Mouse (Mus musculus) frontal cortex, postnatal 25 days (tissue): Measurements from ENCODE around the gene Chchd6.

Source experiments
- DNase-seq, 2 experiments: peaks; one replicate each; pipeline ENCODE4 v3.0.0; 2022; ENCODE audit warnings: low spot score in 2 of 2

Gene Chchd6

DNA sequence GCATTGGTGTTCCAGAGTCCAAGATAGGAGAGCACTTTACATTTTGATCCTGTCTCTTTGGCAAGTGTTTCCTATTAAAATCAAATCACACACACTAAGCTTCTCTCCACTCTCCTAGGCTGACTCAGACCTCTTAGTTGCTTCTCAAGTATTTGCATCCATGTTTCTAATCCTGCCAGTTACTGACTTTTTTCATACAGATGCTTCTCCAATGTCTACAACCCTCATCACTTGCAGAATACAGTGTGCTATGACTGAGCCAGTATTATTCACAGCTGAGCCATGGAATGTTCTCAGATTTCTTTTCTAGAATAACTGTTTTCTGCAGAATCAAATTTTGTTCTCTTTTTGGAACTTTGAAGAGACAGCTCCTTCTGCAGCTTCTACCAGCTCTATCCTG is 85.3 kb downstream of the Chchd6 start:
- DNase-seq: no peak

DNA sequence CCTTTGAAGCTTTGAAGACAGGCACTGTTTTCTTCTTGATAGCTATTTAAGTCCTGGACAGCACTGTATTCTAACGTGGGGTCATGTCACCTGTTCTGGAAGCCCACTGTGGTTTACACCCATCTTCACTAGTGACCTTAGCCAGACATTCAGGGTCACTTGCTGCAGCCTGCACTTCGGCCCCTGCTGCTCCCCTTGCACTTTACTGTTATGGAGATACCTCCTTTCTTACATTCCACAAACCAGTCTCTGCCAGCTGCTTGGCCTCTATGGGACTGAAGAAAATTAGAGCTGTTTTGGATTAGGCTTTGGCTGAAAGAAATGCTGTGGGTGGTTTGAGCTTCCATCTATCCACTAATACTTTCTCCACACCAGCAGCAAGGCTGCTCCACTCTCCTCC is 86.7 kb downstream of the Chchd6 start:
- no peak for DNase-seq

DNA sequence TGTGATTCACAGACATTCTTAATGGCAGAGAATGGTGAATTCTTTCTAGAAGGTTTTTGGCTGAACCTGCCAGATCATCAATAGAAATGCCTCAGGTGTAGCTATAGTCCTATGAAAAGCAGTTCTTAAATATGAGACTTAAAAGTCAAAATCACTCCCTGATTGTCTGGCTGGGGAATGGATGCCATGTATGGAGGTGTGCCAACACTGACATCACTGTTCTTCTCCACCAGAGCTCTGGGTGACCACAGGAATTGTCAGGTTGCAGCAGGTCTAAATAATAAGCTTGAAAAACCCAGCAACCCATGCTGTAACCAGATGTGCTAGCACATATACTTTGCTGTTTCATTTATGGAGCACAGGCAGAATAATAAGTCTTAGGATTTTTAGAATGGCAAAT is 87.2 kb downstream of the Chchd6 start:
- DNase-seq: no peak

DNA sequence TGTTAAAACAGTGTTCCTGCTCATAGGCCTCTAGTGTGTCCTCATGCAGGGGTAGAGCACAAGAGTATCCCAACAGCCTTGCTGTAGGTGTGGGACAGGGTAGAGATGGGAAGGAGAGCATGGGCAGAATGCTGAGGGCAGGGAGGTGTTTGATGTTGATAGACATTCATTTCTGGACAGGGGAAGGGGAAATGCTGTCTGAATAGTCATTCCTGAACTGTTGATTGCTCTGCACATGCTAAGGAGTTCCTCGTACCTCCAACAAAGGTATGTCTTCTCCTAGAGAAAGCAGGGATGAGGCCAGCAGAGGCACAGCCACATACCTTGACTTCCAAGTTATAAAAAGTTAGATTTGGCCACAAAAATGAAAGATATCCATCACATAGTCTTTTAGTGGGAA is 95.5 kb downstream of the Chchd6 start:
- no peak for DNase-seq

DNA sequence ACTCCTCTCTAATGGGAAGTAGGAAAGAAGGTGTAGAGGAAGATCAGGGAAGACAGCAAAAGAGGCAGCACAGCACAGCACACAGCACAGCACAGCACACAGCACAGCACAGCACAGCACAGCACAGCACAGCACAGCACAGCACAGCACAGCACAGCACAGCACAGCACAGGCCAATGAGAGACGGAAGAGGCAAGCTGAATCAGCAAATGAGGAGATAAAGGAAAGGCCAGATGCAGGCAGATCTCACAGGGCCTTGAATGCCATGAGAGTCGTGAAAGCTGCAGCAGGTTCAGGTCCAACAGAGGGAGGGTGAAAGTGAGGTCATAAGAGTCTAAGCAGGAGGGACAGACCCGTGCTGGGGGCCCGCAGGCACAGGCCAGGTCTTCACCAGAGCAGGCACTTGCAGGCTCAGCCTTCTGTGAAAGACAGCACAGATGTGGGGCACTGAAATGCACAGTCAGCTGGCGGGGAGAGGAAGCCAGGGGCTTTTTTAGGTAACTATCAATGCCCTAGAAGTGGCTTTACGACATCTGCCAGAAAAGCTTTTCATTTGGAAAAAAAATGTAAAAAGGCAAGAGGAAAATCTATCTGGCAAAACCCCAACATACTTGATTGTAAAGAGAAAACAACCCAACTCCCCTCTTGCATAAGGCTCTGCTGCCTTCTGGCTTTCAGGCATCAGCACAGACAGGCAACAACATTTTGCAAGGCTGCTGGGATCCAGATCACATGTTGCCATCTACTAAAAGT is 96.5 kb downstream of the Chchd6 start:
- no peak for DNase-seq

DNA sequence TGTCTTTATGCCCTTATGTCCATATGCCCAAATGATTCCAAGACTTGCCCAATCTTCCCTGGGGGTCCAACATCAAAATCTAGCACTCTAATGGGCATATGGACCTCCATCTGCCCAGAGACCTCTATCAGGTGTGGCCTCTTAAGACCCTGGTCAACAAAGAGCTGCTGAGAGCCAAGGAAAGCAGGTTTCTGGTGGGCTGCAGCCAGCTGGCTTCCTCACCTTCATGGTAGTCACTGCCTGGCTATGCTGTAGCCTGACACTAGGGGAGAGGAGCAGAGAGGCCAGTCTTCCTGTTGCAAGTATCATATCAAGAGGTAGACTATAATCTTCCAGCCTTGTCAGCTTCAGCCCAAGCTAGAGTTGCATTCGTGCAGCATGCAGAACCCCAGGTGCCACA is 98.5 kb downstream of the Chchd6 start:
- DNase-seq: no peak

DNA sequence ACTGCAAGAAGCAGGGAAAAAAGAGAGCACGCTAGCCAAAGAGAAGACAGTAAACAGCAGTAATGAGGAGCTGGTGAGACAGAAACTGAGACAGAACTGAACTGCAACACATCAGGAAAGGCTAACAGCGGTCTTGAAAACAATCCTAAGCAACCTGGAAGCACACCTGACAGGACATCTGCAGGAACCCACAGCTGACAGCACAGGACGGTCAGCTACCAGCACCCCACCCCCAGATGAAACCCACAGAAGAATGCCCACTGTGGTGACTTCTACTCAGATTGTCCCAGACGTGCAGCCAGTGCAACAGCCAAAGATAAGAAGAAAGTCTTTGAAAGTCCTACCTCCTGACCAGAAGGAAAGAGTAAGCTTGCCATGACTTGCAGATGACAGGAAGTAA is 103.1 kb downstream of the Chchd6 start:
- DNase-seq: no peak

DNA sequence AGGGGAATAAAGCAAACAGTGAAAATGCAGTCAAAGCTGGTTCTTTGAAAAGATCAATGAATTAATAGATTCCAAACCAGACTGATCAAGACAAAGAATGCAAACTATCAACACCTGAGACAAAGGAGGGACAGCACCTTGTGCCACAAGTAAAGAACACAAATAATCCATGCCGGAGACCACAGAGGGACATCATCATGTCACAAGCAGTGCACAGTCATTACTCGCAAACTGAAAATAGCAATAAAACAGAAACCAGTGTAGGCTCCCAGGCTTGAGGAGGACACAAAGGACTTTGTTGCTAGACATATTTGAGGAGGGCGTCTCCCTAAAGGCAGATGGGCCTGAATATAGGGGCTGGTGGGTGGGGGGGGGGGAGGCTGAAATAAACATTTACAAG is 105.1 kb downstream of the Chchd6 start:
- DNase-seq: no peak

DNA sequence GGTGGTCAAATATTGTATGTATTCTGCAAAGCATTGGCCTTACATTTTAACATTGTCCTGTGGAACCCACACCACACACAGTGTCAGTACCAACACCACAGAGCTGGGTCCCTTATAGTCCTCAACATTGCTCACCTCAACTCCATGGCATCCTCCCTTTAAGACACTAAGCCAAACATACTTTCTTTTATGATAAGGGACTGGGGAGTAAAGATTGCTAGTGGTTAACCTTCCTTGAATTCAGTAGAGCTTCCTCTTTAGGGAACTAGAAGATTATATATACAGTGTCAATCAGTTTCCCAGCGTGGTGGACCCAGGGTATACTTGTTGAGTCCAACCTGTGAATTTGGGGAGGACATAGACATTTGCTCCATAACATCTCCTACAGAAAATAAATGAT is 105.9 kb downstream of the Chchd6 start:
- no peak for DNase-seq

DNA sequence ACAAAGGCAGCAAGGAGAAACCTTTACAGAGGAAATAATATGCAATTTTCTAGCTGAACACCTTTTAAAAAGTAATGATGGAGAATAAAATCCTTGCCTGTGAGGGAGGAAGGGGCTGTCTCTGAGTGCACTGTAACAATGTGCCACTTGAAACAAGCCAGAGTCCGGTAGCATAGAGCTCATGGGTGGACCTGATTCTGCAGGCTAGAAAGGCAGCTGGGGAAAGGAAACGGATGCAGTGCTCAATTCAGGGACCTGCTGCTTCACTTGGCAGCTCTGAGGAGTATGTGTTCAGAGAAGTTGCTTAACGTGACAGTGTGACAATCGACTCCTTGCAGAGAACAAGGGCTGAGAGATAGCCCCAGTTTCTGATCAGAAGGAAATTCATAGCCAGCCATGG is 109.4 kb downstream of the Chchd6 start:
- DNase-seq: no peak

DNA sequence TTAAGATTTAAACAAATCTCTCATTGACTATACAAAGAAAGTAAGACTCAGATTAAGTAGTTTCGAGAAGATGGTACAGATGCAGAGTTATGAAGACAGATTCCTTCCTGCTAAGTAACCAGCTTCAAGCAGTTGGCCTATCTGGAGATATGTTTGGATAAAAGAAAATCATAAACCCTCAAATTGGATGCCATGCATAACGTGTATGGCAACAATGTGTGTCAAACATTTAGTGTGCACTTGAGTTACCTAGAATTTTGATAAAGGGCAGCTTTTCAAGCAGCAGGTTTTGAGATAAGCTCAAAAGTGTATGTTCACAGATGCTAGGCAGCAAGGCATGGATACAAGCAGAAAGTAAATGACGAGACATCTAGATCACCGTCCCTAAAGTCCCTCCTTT is 114.3 kb downstream of the Chchd6 start:
- DNase-seq: no peak

DNA sequence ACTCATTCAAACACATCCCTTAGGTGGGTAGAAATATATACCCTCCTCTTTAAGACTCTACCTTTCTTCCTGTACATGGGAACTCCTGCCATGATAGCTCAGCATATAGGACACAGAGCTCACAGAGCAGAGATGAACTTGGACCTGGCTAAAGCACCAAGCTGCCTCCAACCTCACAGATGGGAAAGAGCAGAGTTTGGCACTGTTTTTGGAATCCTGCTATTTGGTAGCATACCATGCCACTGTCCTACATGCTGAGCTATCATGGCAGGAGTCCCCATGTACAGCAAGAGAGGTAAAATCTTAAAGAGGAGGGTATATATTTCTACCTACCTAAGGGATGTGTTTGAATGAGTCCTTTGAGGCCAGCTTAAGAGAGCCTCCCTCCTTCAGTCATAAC is 127.5 kb downstream of the Chchd6 start:
- DNase-seq: no peak

DNA sequence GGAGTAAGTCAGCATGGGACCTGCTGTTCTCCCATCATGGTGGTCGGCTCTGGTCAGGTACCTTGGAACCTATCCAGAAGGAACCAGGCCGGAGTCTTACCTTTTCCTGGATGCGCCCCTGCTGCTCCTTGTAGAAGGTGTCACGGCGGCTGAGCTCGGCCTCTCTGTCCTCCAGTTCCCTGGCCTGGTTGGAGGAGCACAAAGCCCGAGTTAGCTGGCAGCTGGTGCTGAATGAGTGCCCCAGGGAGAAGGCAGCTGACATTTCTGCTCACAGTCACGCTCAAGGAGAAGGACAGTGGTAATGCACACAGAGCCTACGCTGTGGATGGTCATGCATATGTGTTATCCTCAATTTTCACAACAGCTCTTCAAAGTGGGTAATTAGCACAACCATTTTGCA is 128.2 kb downstream of the Chchd6 start:
- no peak for DNase-seq

DNA sequence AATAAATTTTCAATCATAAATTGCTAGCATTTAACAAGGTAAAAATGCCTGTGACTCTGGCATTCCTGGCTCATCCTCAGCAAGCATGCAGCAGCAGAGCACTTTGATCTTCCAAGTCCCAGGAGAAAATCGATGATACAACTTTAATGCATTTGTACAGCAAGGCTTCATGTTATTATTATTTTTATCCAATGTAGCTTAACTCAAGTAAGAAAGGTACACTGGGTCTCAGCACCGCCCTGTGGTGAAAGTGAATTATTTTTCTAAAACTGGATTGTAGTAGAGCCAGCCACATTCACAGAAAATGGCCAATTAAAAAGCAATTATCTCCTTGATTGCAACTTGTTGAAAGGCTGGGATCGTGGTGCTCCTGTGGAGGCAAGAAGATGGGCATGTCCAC is 128.6 kb downstream of the Chchd6 start:
- no peak for DNase-seq

DNA sequence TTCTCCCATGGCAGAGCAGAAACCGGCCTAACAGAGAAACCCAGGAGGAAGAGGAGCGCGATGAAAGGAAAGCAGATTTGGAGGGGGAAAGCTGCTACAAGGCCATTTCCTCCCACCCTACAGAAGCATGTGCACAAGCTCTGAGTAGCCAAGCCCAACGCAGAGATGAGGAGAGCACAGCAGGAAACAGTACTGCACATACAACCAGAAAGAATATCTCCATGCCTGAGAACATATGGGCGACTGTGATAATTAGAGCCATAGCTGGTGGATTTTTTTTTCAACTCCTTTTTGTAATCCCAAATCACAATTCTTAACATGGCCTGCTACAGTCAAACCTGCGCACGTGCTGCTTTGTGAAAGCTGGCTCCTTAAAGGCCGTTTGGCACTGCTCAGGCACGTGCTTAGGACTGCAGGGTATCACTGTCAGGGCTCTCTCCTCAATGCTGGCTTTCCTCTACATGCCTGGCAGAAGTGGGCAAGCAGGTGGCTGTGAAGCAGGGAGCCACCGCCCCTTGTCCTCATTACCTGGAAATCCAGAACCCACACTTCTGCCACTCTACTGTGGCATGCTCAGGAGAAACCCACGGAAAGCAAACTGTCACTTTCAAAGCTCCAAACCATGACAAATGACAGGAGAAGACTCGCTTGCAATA is 129.3 kb downstream of the Chchd6 start:
- DNase-seq: no peak

DNA sequence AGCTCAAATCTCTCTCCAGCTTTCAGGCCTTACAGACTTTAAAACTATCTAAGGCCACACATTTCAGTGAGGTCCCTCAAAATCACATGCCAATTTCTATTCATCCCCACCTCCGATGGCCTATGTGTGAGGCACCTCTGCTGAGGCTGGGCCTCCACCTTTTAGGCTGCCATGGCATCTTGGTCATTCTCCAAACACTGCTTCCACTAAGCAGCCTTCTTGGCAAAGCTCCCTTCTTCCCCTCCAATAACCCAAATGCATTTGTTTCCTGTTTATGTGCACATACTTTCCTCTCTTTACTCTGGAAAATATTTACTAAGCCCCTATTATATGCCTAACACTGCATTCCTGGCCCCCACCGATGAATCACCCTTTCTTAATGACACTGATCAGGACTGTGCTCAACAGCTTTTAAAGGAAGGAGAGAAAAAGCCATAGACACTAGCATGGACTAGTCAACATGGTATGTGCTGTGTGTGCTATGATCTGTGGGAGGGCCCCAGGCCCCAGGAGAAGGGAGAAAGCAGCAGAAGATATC is 133.2 kb downstream of the Chchd6 start:
- DNase-seq: no peak

DNA sequence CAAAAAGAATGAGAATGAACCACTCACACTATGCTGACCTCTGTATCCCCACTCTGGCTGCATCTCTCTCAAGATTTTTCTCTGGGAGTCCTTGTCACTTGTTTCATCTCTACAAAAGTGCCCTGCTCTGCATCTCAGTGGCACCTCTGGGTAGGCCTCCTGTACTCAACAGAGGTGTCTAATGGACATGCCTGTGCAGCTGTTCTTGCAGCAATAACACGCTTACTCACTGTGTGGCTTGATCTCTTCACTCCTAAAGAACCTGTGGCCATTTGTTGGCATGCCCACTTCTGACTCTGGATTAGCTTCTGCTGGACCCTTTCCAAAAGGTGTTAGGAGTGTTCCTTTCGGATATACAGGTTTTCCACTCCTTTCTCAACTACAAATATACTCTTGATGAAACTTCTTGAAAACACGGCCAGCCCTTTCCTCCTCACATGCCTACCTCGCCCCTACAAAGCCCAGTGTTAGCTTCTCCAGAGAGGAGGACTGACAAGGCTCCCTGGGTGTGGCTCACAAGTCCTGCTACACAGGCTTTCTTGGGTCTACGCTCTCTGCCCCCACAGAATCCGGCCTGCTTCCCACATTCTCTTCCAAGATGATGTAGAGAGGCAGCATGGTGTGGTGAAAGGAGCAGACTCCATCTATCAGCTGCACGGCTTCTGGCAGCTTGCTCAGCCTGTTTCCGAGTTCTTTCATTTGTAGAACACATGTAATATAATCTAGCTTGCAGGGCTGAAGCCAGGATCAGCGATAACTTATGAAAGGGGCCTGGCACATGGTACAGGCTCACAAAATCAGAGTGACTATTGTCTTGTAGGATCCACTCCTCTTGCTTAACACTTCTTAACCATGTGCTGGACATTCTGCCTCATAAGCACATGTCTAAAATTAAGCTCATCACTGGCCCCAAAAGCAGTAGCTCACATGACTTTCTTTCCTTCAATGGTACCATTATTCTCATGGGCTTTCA is 133.9 kb downstream of the Chchd6 start:
- no peak for DNase-seq

DNA sequence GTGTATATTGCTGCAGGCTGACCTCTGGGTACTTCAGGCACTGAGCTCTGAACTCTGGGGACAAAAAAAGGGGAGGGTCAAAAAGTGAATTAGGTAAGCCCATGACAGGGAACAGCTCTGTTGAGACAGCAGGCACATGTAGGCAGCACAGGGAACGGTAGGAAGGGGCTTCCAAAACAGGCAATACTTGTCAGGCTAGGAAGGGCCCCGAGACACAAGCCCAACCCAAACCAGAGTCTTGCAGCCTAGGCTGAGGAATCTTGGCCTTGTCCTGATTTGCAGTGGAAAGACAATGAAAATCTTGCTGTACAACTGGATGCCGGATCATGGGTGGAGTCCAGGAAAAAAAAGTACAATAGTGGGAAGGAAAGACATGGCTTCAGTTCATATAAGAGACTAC is 135.8 kb downstream of the Chchd6 start:
- DNase-seq: no peak

DNA sequence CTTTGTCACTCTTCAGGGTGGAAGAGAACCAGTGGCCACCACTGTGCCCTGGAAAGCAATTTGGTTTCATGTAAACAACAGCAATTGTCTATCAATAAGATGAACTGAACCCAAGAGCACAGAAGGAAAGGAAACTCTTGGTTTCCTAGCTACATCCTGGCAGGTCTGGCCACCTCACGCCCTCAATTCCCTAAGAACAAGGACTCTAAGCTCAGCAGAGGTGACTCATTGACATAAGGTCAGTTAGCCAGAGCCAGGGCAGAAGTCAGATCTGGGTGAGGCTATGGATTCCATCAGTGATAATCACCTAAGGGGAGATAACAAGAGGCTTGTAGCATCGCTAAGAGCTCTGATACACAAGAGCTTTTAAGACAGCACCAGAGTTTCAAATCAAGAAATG is 137.9 kb downstream of the Chchd6 start:
- no peak for DNase-seq

DNA sequence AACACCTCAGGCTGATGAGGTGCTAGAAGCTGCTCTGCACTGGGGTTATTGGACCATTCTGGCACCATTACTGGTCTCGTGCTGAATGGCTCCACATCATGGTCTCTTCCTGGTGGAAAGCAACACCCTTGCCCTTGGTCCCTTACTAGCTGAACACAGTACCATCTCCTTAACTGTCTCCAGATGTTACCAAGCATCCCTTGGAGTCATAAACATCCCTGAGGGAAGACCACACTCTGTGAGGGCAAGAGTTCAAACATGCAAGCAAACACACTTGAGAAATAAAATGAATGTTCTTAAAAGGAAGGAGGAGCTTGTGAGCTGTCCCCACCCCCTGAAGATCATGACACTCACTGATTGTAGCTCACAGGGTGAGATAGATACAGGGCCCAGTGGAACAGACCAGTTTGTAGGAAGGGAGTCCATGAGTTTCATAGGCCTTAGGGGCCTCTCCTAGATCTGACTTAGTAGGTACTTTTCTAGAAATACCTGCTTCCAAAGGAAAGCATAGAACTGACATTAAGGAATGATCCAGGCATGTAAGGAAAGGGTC is 139.0 kb downstream of the Chchd6 start:
- no peak for DNase-seq

DNA sequence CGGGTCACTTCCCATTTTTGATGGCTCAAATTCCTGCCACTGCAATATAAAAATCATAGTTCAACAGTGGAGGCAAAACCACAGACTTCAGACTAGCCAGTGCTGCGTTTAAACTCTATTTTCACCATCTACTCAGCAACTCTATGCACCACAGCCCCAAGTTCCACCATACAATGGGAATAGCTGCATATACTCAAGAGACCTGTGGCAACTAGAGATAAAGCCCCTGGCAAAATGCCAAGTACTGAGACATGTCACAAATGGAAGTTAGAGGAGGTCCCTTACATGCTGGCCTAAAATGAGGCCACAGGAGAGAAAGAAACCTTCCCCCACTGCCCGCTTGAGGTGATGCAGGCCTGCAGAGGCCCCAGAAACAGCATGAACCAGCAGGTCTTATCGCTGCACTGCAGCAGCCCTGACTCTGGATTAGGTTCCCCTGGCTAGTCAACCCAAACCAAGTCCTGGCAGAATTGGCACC is 139.9 kb downstream of the Chchd6 start:
- DNase-seq: no peak

DNA sequence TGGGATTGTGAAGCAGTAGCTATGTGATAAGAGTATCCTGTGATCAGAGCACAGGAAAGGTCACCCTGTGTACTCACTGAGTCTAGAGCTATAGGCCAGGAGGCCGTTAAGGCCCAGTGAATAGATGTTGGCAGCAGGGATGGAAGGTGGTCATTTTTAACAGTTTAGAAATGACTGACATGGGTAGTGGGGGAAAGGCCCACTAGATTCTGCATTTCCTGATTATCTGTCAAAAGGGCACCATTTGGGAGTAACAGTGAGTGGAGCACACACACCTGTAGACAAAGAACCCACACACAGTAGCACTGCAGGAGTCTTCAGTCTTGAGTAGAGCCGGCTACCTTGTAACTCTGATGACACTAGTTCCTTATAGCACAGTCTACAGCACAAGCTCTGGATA is 141.0 kb downstream of the Chchd6 start:
- no peak for DNase-seq
